Mouse (Mus musculus) hematopoietic stem cell, adult 5-6 weeks (primary cell): ENCODE data around the gene Adgrg3. TPM values are rescaled to one million over a fixed set of nuclear protein-coding genes. Genes with fewer than 3 reads are reported as not detected.

Experiments used
- ATAC-seq, 2 experiments: fragments of 125-278 bp in 1 of 2; replicated peaks in 1 of 2; 2 replicates each; pipeline ENCODE4 v1.8.0; 2016 to 2017; ENCODE audit warnings: inconsistent platforms in 2 of 2, mild to moderate bottlenecking in 2 of 2, moderate number of reproducible peaks in 2 of 2, low read depth in 1 of 2, moderate TSS enrichment in 1 of 2; ENCODE audit not compliant: low FRiP score in 2 of 2, poor library complexity in 2 of 2, severe bottlenecking in 2 of 2, insufficient read depth in 1 of 2, low TSS enrichment in 1 of 2
- total RNA-seq: library from RNA; stranded (forward); fragments of 172-1452, 232-1000 nt; gene quantifications from 2 replicates; pipeline ENCODE4 v1.2.3, GENCODE M21; 2017

Adgrg3 gene
- 114 and 161 TPM in 2 replicates for total RNA-seq

DNA sequence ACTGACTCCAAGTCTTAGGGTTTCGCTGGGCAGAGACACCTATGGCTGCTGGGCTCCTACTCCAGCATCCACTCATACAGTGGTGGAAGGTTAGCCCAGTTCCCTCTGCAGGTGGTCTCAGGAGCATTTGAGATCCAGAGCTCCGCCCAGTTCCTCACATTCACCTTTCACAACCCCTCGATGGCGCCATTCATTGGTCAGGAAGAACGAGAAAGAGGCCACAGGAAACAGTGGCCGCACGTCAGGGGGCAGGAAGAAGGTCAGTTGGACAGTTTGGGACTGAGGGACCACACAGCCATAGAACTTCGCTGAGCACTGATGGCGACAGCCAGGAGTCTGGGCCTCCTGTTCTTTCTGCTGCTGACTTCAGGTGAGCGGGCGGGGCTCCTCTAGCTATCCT lies at the start of gene Adgrg3:
TSS of gene Adgrg3 (plus strand) at position 242 of the 400 bp plus-strand sequence.
- ATAC-seq = no peak

DNA sequence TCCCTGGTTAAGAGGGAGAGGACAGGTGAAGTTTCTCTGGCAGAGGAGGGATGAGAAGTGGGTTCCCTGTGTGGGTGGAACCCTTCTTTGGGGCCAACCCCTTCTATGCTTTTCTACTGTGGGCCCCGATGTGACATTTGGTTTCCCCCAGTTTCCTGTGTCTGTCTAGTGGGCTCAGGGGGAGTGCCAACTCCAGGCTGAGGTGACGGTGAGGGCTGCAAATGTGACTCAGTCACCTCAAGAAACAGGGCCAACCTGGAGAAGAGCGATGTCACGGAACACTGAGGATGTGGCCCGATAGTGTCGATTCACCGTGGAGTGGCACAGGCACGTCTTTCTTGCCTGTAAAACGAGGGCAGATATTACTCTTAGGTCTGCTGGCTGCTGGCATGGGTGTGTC lies 44.2 kb upstream of the Adgrg3 start:
- peak; percentile 28 to 43 for ATAC-seq

DNA sequence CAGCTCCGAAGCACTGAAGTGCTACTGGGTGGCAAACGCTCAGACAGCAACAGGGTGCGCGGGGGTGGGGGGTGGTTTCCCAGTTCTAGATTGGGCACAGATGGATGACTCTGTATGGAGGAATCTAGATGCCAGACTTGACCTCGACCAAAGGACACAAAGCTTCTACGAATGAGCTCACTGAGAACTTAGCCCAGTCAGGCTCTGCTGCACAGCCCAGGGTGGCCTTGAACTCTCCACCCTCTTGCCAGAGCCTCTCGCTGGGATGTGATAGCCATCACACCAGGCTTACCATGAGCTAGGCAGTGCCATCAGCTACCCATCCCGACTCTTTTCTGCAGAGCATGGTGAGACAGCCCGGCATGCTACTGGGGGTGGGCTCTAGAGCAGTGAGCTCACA lies 43.7 kb upstream of the Adgrg3 start:
- ATAC-seq = no peak

DNA sequence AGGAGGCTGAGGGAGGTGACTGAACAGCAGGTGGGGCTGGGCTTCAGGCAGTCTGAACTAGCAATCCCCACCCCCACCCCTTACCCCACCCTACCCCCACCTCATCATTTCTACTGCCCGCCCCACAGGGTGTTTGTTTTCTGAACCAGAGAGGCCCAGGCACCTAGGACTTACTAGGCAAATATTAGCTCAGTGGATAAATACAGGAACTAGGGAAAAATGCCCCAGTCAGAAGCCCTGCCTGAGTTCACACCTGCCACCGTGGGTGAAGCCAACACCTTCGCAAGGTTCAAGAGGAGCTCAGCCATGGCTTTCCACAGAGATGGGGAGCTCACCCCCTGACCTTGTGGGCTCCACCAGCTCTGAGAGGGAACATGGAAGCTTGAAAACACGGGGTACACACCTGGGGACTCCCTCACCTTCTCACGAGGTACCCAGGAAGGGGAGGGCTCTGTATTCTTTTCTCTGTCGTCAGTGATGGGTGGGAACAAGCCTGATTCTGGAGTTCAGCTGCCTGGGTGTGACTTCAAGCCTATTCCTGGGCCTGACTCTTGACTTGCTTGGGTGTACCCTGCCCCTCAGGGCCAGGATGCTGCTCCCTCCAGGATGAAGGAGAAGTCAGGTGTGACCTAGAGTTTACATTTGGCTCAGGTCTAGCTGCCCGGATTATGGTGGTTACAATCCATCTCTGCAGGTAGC lies 42.9 kb upstream of the Adgrg3 start, which contains the start of gene Adgrg1:
TSS of gene Adgrg1 (plus strand) at position 285 of the 699 bp plus-strand sequence.
- ATAC-seq = no peak

DNA sequence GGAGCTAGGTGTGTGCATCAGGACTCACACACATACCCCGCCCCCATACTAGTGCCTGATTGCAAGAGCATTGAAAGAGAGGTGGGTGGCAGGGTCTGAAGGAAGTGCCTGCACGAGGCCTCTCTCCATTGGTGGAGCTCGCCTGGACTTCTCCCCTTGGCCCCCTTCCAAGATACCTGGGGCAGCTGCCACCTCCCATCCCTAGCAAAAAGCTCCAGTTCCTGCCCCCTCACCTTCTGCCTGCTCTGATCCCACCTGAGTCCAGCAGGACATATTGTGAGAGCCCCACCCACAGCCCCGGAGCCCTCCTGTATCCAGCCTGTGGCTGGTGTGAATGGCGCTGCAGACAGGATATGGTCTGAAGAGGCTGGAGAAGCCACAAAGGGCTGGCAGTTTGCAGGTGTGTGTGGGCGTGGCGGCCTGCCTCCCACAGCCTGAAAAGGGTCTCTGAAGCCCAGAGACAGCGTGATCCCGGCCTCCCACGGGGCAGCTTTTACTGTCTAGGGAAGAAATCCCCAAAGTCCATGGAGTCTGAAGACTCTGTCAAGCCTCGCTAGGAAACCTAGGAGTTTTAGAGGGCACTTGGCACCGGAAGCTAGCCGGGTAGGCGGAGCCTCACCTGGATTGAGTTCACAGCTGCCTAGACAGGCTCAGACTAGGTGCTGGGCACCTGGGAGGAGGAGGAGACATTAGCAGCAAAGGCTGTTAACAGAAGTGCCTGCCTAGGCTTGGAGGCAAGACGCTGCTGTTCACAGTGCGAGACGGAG lies 40.7 kb upstream of the Adgrg3 start:
- peak; percentile 39 to 42 for ATAC-seq

DNA sequence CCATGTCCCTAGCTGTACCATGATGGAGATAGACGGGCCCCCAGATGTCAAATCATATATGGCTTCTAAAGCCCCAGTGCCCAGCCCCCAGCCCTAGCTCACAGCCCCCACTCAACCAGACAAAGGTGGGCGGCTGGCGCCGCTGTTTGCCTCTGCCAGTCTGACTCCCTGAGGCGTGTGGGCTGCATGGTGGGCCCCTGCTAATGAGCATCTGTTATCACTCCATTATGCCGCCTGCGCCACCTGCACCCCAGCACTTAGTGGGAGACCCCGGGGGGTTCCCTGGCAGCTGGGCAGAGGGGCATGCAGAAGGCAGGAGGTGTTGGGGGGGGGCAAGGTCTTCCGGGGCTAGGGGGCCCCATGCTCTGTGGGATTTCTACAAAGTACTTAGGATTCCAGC lies 39.4 kb upstream of the Adgrg3 start:
- ATAC-seq = no peak

DNA sequence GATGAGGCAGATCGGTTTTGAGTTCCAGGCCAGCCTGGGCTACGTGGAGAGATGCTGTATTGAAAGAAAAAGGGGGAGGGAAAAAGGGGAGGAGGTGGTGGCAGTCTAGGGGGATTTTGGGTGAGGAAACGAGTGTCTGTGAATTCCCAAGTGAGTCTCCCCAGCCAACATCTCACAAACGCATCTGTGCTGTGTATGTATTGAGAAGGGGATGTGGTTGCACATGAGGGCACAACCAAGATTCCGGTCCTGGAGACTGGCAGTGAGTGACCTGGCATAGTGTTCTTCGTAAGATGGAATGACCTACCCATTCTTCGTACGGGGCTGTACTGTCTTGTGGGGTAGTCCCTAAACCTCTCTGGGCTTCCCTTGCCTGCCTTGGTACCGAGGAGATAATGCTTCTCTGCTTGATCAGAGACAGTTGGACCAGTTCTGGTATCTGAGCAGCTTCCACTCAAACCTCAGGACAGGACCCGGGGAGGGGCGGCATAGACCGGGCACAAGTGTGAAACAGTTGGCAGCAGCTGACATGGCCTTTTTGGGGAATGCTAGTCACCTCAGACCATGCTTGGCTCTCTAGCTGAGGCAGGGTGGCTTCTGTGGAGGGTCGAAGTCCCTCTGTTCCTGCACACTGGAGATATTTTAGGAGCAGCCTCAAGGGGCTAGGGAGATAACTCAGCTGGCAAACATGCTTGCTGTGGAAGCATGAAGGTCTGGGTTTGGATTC lies 38.7 kb upstream of the Adgrg3 start:
- peak; percentile 0 to 18; a peak in 1 of 4 replicates for ATAC-seq

DNA sequence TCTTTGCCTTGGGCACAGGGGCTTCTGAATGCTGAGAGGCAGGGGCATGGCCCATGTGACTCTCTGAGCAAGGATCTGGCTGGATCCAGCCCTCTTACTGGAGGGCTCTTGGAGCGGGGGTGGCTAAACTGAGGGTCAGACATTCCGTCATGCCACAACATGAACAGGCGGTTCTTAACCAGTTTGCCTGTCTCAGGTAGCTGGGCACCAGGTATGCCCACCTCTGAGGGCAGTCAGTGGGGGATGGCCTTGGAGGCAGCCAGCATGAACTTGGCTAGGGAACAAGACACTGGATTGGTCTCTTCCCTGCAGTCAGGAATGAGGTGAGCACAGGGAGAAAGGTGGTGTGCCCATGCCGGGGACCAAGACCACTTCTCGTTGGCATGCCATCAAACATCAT lies 37.3 kb upstream of the Adgrg3 start:
- no peak for ATAC-seq

DNA sequence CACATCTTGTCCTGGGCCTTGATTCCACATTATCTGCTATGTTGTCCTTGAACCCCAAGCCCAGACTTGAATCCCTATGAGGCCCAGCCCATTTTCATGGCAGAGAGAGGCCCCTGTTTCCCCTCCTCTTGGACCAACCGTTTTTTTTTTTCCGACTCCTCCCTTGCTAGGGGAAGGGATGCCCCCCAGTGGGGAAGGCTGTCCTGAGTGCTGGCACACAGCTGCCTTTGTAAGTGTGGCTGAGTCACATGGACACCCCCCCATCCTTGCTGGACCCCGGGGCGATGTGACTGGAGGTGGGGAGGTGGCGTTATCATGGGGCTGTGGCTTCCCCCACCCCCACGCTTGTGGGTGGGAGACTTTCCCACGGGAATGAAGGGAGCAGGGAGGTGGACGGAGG lies 36.5 kb upstream of the Adgrg3 start:
- ATAC-seq = no peak

DNA sequence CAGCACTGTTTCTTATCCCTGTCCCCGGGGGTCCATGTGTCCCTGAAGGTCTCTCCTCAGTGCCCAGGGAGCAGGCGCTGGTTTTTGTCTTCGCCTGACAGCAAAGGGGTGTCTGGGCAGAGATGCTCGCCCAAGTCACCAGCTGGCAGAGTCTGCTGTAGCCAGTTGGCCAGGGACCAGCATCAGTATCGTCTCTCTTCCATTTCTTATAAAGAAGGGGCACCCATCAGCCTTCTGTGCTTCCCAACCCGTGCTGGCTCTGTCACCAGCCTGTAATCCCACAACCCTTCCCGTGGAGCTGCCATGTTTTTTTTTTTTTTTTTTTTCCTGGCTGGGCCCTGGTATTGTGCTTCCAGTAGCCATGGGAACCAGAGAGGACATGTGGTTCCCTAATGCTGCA lies 35.6 kb upstream of the Adgrg3 start:
- ATAC-seq = no peak

DNA sequence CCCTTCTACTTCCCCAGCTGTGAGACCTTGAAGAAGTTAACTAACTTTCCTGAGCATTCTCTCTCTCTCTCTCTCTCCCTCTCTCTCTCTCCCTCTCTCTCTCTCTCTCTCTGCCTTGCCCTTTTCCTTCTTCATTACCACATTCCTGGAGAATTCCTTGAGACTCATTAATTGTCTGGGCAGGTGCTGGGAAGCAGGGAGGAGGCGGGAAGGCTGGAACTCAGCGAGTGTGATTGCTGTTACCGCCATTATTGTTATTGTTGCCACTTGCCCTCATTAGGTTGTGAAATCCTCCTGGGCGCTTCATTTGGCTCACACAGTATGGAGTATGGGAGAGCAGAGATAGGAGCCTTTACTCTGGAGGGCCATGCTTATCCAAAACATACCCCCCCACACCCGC lies 34.3 kb upstream of the Adgrg3 start:
- no peak for ATAC-seq

DNA sequence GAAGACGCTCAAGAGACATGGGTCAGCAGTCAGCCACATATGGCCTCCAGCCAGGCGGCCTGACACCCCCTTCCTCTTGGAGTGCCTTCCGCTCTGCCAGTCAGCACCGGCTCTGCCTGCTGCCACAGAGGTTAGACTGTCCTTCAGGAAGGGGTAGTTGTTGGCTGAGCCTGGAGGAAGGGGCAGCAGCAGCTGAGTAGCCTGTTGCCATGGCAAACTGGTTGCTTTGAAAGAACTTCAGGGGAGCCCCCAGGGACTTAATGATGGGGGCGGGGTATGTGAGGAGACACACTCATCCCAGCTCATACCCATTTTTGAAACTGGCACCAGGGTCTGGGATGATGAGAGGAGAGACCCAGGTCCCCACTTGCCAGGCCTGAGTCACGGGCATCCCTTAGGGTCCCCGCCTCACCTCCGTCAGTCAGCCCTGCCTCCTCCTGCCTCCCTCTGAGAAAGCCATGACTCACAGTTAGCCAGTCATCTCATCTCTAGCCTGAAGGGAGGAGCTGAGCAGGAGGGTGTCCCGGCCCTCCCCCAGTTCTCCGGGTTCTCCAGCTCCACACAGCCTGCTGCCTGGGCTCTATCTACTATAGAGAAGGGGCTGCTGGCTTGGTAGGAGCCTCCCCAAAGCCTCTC lies 33.5 kb upstream of the Adgrg3 start:
- peak; percentile 40 to 52 for ATAC-seq

DNA sequence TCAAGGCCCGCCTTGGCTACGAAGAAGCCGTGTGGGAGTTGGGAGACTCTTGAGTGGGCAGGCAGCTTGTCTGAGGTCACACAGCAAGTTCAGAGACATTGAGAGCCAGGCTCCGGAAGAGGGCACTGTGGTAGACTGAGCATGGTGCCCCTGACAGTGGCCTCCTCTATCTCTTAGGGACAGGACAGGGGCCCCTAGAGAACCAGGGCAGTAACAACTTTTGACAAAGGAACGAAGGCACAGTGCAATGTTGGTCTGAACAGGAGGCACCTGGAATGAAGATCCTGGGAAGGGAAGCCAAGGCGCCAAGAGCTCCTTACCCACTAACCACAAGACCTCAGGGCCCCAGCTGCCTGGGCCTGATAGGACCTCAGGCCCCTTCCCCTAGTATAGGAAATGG lies 32.5 kb upstream of the Adgrg3 start:
- peak; percentile 62 to 66 for ATAC-seq

DNA sequence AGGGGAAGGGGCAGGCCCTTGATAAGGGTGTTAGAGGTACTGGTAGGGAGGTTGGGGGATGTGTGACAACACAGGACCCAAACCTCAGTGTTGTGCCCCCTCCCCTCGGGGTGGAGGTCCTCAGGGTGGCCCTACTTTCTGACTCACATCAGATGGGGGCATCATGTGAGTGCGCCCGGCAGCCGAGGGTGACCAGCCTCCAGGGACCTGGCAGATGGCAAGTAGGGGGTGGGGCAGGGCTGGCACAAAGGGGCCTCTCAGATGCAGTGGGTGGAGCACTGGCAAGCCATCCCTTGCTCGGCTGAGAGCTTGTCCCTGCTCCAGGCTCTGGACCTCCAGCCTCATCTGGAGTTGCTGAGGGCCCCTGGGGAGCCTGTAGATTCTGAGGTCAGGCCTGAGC lies 30.8 kb upstream of the Adgrg3 start:
- 0 out of 4 replicates have a peak, but pooled peaks of 1 of the 2 experiments have one; percentile 4 for ATAC-seq

DNA sequence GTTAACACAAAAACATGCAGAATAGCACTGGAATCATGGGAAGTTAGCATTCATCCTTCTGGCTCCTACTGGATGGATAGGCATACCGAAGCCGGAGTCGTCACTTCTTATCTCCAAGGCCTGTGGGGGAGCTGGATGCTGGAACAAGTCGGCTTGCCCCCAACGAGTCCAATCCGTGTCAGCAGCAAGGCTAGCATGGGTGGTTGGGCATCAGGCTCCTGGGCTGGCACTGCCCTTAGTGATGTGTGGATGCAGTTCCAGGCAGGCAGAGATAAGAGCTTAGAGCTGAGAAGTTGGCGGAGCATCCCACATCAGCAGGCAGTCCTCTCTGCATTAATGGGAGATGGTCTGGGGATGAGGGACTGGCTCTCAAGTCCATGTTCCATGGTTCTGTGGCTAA lies 29.9 kb upstream of the Adgrg3 start:
- ATAC-seq = no peak

DNA sequence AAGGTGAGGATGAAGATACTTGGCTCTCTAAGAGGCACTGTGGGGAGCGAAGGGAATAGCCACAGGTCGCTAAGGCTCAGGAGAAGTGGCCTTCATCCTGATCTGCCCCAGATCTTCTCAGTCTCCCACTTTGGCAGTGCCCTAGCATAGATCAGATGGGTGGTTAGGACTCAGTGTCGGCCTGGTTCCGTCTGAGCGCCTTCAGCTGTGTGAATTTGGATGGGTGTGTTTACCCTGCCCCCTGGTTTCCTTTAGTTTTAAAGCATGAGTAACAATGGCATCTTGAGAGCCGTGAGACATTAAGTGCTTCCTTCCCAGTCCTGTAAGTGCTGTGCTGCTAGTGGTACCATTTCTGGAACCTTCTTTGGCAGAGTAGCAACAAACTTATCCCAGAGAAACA lies 28.9 kb upstream of the Adgrg3 start:
- ATAC-seq = no peak

DNA sequence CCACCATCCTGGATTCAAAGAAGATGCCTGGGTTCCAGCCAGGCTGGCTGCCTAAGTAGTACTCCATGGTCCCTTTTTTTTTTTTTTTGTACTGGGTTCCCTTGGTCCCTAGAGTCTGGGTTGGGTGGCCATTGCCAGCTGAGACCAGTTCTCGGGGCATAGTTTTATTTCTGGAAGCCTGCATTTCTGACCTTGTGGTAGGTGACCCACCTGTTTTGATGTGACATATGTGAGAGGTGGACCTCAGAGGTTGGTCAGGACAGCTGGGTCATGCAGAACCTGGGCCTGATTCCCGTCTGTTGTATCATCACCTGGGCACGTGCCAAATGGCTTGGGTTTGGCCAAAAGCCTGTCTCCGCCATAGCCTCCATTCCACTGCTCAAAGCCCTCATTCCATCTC lies 27.8 kb upstream of the Adgrg3 start:
- no peak for ATAC-seq
